Mouse (Mus musculus) liver, embryonic 14.5 days (tissue): Measurements from ENCODE around the gene Gtf2h2.

Source experiments
- CTCF ChIP-seq: IDR thresholded peaks from 2 replicates; pipeline ENCODE4 v1.5.1; 2016; ENCODE audit warnings: antibody characterized with exemption, low read depth, control low read depth
- EP300 ChIP-seq: IDR thresholded peaks from 2 replicates; pipeline ENCODE4 v1.6.1; 2016; ENCODE audit warnings: antibody characterized with exemption, low read depth

- TF ChIP-seq CTCF (no peak), EP300 (no peak)
Observed at GRCm38 (mm10) chr13:100461336-100461735, 31.0 kb downstream of the Gtf2h2 start.
